In the genomic region with DNA sequence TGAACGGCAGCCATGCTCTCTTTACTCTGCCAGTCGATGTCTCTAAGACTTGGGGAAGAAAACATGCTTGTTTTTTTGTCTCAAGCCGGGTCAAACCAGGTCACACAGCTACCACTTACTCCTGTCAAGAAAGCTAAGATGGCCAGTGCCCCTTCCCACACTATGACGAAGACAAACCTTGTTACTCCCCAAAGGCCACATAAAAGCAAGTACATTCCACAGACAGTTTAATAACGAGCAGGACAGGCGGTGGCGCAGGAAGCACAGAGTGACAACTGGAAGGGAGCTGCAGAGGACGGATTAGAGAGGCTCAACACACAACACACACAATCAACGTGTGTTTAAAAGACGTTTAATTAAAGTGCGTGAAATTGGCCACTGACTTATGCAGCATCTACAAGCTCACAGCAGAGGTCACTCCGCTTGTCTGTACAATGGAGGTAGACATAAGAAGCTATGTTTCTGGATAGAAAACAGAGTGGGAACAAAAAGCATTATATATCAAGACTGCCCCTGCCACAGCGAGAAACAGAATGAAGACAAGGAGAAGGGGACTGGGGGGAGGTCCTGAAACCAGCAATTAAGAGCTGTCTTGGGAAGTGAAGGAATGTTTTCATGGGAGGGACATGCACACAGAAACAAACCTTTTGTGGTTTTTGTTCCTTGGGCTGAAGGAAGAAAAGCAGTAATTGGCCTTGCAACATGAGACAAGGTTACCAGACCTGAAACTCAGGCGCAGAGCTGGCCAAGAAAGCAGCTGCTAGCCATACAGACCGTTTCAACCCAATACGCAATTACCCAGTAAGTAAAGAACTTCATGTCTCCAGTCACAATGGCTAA, we compare ENCODE assay signal across 11 mouse cellular contexts.
DNase-seq lines count a peak whose midpoint lies in the region; ATAC-seq and TF ChIP-seq lines count a peak whose summit lies in the region.
"Had no signal": no experiment of that assay in that cellular context is flagged by ENCODE, and none has a peak within 500 bp of the region (broad histone marks: within the 10 kb centered on the region; RNA-seq: fewer than 3 reads in every experiment).

No protein-coding gene starts in this region.

- no peak for TF ChIP-seq EP300 in stomach, postnatal 0 days (optimal IDR thresholded peaks at IDR 0.05)

- no peaks in the 10 kb centered on the region for H3K9me3 ChIP-seq in hindbrain, embryonic 10.5 days
- no peaks in the 10 kb centered on the region for H3K9me3 ChIP-seq in hindbrain, embryonic 14.5 days (ENCODE audit: control insufficient read depth, low read length)
- H3K9me3 ChIP-seq in embryonic facial prominence, embryonic 11.5 days (replicated peaks; ENCODE audit: control insufficient read depth, low read length), result no peaks in the 10 kb centered on the region
- no peaks in the 10 kb centered on the region for H3K9me3 ChIP-seq in hindbrain, postnatal 0 days (ENCODE audit: low read length)
- 0 out of 2 replicates have a peak, but pooled peaks cover 5% of the 10 kb centered on the region for H3K9me3 ChIP-seq in midbrain, embryonic 13.5 days
- no peaks in the 10 kb centered on the region for H3K9me3 ChIP-seq in stomach, postnatal 0 days (ENCODE audit: control insufficient read depth, low read length)
- H3K9me3 ChIP-seq: lung, embryonic 15.5 days had no signal

- WGBS in hindbrain, embryonic 10.5 days, result 34% methylated on average over 16 of the region's 16 CpGs
- 24% methylated on average over 16 of the region's 16 CpGs for WGBS in hindbrain, embryonic 14.5 days
- WGBS in embryonic facial prominence, embryonic 11.5 days, result 31% methylated on average over 16 of the region's 16 CpGs
- 22% methylated on average over 16 of the region's 16 CpGs for WGBS in hindbrain, postnatal 0 days
- WGBS in midbrain, embryonic 13.5 days, result 25% methylated on average over 16 of the region's 16 CpGs
- 66% methylated on average over 16 of the region's 16 CpGs for WGBS in stomach, postnatal 0 days

- H3K4me1 ChIP-seq in hindbrain, embryonic 10.5 days (replicated peaks), result peaks cover 13% of the 10 kb centered on the region
- peaks cover 4% of the 10 kb centered on the region; the same call in 1 of the 2 replicates for H3K4me1 ChIP-seq in hindbrain, embryonic 14.5 days (replicated peaks; ENCODE audit: control insufficient read depth, insufficient read depth, low read length)
- H3K4me1 ChIP-seq in embryonic facial prominence, embryonic 11.5 days (ENCODE audit: control insufficient read depth, insufficient read depth, low read length), result peaks cover 3% of the 10 kb centered on the region; the same call in 1 of the 2 replicates
- H3K4me1 ChIP-seq in hindbrain, postnatal 0 days (ENCODE audit: insufficient read depth, low read length), result 0 out of 2 replicates have a peak, but pooled peaks cover 4% of the 10 kb centered on the region
- H3K4me1 ChIP-seq in midbrain, embryonic 13.5 days (replicated peaks), result peaks cover 12% of the 10 kb centered on the region
- no peaks in the 10 kb centered on the region for H3K4me1 ChIP-seq in stomach, postnatal 0 days (replicated peaks; ENCODE audit: control insufficient read depth, insufficient read depth)
- H3K4me1 ChIP-seq: lung, embryonic 15.5 days had no signal

- H3K36me3 ChIP-seq in hindbrain, embryonic 10.5 days, result no peaks in the 10 kb centered on the region
- no peaks in the 10 kb centered on the region for H3K36me3 ChIP-seq in hindbrain, embryonic 14.5 days (replicated peaks; ENCODE audit: control insufficient read depth, insufficient read depth)
- H3K36me3 ChIP-seq in embryonic facial prominence, embryonic 11.5 days (replicated peaks; ENCODE audit: control insufficient read depth, insufficient read depth, low read depth, low read length), result no peaks in the 10 kb centered on the region
- H3K36me3 ChIP-seq in hindbrain, postnatal 0 days (ENCODE audit: insufficient read depth, low read length), result no peaks in the 10 kb centered on the region
- H3K36me3 ChIP-seq in midbrain, embryonic 13.5 days, result no peaks in the 10 kb centered on the region
- H3K36me3 ChIP-seq in stomach, postnatal 0 days (ENCODE audit: control insufficient read depth, insufficient read depth, low read length), result no peaks in the 10 kb centered on the region
- H3K36me3 ChIP-seq: lung, embryonic 15.5 days had no signal

- peak; percentile 18; the same call in 1 of the 2 replicates for TF ChIP-seq CTCF in hindbrain, postnatal 0 days (IDR thresholded peaks at IDR 0.05; ENCODE audit: low read depth)
- no peak for TF ChIP-seq CTCF in stomach, postnatal 0 days (IDR thresholded peaks at IDR 0.05; ENCODE audit: low read depth)

- no peak overlapping the region for H3K4me2 ChIP-seq in hindbrain, embryonic 14.5 days (replicated peaks)
- no peak overlapping the region for H3K4me2 ChIP-seq in embryonic facial prominence, embryonic 11.5 days (ENCODE audit: low read depth, low read length)
- H3K4me2 ChIP-seq in hindbrain, postnatal 0 days (ENCODE audit: low read depth, low read length), result no peak overlapping the region
- no peak overlapping the region for H3K4me2 ChIP-seq in midbrain, embryonic 13.5 days (replicated peaks)
- H3K4me2 ChIP-seq in stomach, postnatal 0 days (replicated peaks; ENCODE audit: low read depth), result no peak overlapping the region
- H3K4me2 ChIP-seq: lung, embryonic 15.5 days had no signal

- H3K4me3 ChIP-seq in hindbrain, embryonic 10.5 days, result no peak overlapping the region; the same call in 1 of the 2 replicates
- no peak overlapping the region for H3K4me3 ChIP-seq in hindbrain, embryonic 14.5 days (replicated peaks; ENCODE audit: low read length)
- H3K4me3 ChIP-seq in embryonic facial prominence, embryonic 11.5 days (ENCODE audit: low read depth, low read length), result no peak overlapping the region
- no peak overlapping the region for H3K4me3 ChIP-seq in hindbrain, postnatal 0 days (ENCODE audit: low read length)
- H3K4me3 ChIP-seq in midbrain, embryonic 13.5 days (replicated peaks), result no peak overlapping the region
- H3K4me3 ChIP-seq in stomach, postnatal 0 days (ENCODE audit: low read depth, low read length), result no peak overlapping the region
- H3K4me3 ChIP-seq: lung, embryonic 15.5 days had no signal

- no peaks in the 10 kb centered on the region for H3K27me3 ChIP-seq in hindbrain, embryonic 10.5 days (ENCODE audit: insufficient read depth, poor library complexity, severe bottlenecking)
- no peaks in the 10 kb centered on the region for H3K27me3 ChIP-seq in hindbrain, embryonic 14.5 days (ENCODE audit: control insufficient read depth, insufficient read depth, low read length)
- H3K27me3 ChIP-seq in embryonic facial prominence, embryonic 11.5 days (ENCODE audit: control insufficient read depth, insufficient read depth, low read length), result no peaks in the 10 kb centered on the region
- no peaks in the 10 kb centered on the region for H3K27me3 ChIP-seq in hindbrain, postnatal 0 days (ENCODE audit: insufficient read depth, low read length)
- H3K27me3 ChIP-seq in midbrain, embryonic 13.5 days, result no peaks in the 10 kb centered on the region
- H3K27me3 ChIP-seq in stomach, postnatal 0 days (ENCODE audit: control insufficient read depth, insufficient read depth, low read length), result no peaks in the 10 kb centered on the region
- H3K27me3 ChIP-seq: lung, embryonic 15.5 days had no signal

- peak; percentile 28 for DNase-seq in hindbrain, embryonic 10.5 days (ENCODE audit: low spot score)
- DNase-seq in hindbrain, embryonic 14.5 days (ENCODE audit: low spot score), result no peak
- DNase-seq in embryonic facial prominence, embryonic 11.5 days (ENCODE audit: low spot score), result peak; percentile 44
- DNase-seq in hindbrain, postnatal 0 days (ENCODE audit: low spot score), result peak; percentile 54
- no peak for DNase-seq in retina, embryonic 14.5 days (ENCODE audit: low spot score)
- DNase-seq in stomach, postnatal 0 days (ENCODE audit: low spot score), result no peak
- DNase-seq in adrenal gland, adult 18-20 months (ENCODE audit: low spot score in 2 of 2), result no peak
- DNase-seq: cerebellum, adult 2 months had no signal

- no peak overlapping the region for H3K9ac ChIP-seq in hindbrain, embryonic 14.5 days
- H3K9ac ChIP-seq in embryonic facial prominence, embryonic 11.5 days (replicated peaks; ENCODE audit: low read length), result 0 out of 2 replicates have a peak overlapping the region, but pooled peaks have one; percentile 13
- no peak overlapping the region for H3K9ac ChIP-seq in hindbrain, postnatal 0 days (replicated peaks; ENCODE audit: low read length)
- no peak overlapping the region for H3K9ac ChIP-seq in midbrain, embryonic 13.5 days (replicated peaks)
- H3K9ac ChIP-seq in stomach, postnatal 0 days (ENCODE audit: low read length), result no peak overlapping the region
- H3K9ac ChIP-seq: lung, embryonic 15.5 days had no signal

- ATAC-seq in hindbrain, embryonic 14.5 days (ENCODE audit: low FRiP score), result no peak; the same call in 1 of the 2 replicates
- ATAC-seq in embryonic facial prominence, embryonic 11.5 days (replicated peaks; ENCODE audit: insufficient number of reproducible peaks, low FRiP score, low TSS enrichment, low read depth), result no peak
- peak; percentile 53 for ATAC-seq in hindbrain, postnatal 0 days
- ATAC-seq in midbrain, embryonic 13.5 days, result peak; percentile 58
- no peak for ATAC-seq in stomach, postnatal 0 days (ENCODE audit: low FRiP score, low TSS enrichment)
- ATAC-seq: intestine, postnatal 0 days had no signal

- peak overlapping the region; percentile 57 for H3K27ac ChIP-seq in hindbrain, embryonic 10.5 days
- H3K27ac ChIP-seq in hindbrain, embryonic 14.5 days, result no peak overlapping the region
- H3K27ac ChIP-seq in embryonic facial prominence, embryonic 11.5 days (replicated peaks; ENCODE audit: low read depth, low read length), result 0 out of 2 replicates have a peak overlapping the region, but pooled peaks have one; percentile 3
- peak overlapping the region; percentile 36; the same call in 1 of the 2 replicates for H3K27ac ChIP-seq in hindbrain, postnatal 0 days
- no peak overlapping the region for H3K27ac ChIP-seq in midbrain, embryonic 13.5 days
- no peak overlapping the region for H3K27ac ChIP-seq in stomach, postnatal 0 days (replicated peaks)
- H3K27ac ChIP-seq: lung, embryonic 15.5 days had no signal

Comparison
In these comparisons a context has a peak if more than half of its experiments do, and no peak if none do; other contexts are left out.
1. DNase-seq: peak in hindbrain, embryonic 10.5 days (single experiment), embryonic facial prominence, embryonic 11.5 days (single experiment) and hindbrain, postnatal 0 days (single experiment); none in hindbrain, embryonic 14.5 days (single experiment), retina, embryonic 14.5 days (single experiment), stomach, postnatal 0 days (single experiment) and adrenal gland, adult 18-20 months (0 of 2).
2. H3K27ac ChIP-seq: peak in hindbrain, embryonic 10.5 days (single experiment), embryonic facial prominence, embryonic 11.5 days (single experiment) and hindbrain, postnatal 0 days (single experiment); none in hindbrain, embryonic 14.5 days (single experiment), midbrain, embryonic 13.5 days (single experiment) and stomach, postnatal 0 days (single experiment).
3. ATAC-seq: peak in hindbrain, postnatal 0 days (single experiment) and midbrain, embryonic 13.5 days (single experiment); none in hindbrain, embryonic 14.5 days (single experiment), embryonic facial prominence, embryonic 11.5 days (single experiment) and stomach, postnatal 0 days (single experiment).